In the genomic region with DNA sequence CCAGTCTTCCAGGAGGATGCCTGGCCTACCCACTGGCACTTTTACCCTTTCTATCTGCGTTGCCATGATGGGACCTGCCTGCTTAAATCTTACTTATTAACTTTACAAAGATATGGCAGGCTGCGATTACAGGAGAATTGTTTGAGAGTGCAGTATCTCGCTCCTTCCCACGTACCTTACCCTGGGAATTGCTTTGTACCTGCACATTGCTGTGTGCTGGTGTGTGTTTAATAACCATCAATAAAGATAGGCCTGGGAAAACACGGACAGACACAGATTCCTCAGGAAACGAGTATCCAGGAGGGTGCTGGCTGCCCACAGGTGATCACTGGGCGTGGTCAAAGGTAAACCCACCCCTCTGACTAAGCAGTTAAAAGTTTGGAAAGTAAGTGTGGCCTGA, we compare ENCODE assay signal across 12 mouse cellular contexts.
"Had no signal": no experiment of that assay in that cellular context is flagged by ENCODE, and none has a peak within 500 bp of the region (broad histone marks: within the 10 kb centered on the region; RNA-seq: fewer than 3 reads in every experiment).

No protein-coding gene starts in this region.

- H3K4me2 ChIP-seq: hindbrain, embryonic 15.5 days; limb, embryonic 15.5 days; liver, embryonic 12.5 days; midbrain, embryonic 12.5 days had no signal

- ATAC-seq: inflammation-experienced regulatory T-cells, adult 6 months; liver, embryonic 12.5 days had no signal

- DNase-seq: kidney, adult 8-10 months; kidney, postnatal 4 days; lung, postnatal 14 days; right cerebral cortex, postnatal 14 days; thymus, postnatal 36 days had no signal

- H3K36me3 ChIP-seq: hindbrain, embryonic 15.5 days; limb, embryonic 15.5 days; liver, embryonic 12.5 days; midbrain, embryonic 12.5 days had no signal

- H3K4me3 ChIP-seq: hindbrain, embryonic 15.5 days; left cerebral cortex, adult 2 months; limb, embryonic 15.5 days; liver, embryonic 12.5 days; midbrain, embryonic 12.5 days had no signal

- H3K9me3 ChIP-seq: hindbrain, embryonic 15.5 days; limb, embryonic 15.5 days; liver, embryonic 12.5 days; midbrain, embryonic 12.5 days had no signal

- H3K27ac ChIP-seq: hindbrain, embryonic 15.5 days; kidney, postnatal 0 days; left cerebral cortex, adult 2 months; liver, embryonic 12.5 days; midbrain, embryonic 12.5 days had no signal

- H3K9ac ChIP-seq: hindbrain, embryonic 15.5 days; limb, embryonic 15.5 days; liver, embryonic 12.5 days; midbrain, embryonic 12.5 days had no signal
